Mouse (Mus musculus) T-helper 1 cell (primary cell): ENCODE results near the gene Cacna2d4.

Experiments
- in situ Hi-C: fragments of 300-600 bp; cut with MboI, MseI; formaldehyde crosslinking; loops from one replicate; pipeline ENCODE4 v1.15.1; 2025; ENCODE audit warnings: high pct_unique_total_duplicates

Cacna2d4 gene

DNA sequence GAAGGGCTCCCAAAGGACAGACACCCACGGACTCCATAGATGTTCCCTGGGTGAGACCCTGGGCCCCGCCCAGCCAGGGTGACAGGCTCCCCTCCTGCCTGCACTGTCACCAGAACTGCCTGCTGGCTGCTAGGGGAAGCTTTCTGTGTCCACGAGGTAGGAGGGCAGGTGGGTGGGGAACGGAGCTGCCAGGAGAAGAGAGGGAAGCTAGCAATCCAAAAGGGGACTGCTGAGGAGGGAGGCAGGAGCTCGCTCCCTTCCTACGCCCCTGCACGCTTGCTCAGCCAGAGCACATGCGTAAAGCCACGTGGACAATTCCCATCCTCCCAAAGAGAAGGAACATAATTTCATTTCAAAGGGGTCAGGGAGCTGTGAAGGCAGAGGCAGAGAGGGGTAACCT is 73.8 kb downstream of the Cacna2d4 start:
- in situ Hi-C loops = no loop called here

DNA sequence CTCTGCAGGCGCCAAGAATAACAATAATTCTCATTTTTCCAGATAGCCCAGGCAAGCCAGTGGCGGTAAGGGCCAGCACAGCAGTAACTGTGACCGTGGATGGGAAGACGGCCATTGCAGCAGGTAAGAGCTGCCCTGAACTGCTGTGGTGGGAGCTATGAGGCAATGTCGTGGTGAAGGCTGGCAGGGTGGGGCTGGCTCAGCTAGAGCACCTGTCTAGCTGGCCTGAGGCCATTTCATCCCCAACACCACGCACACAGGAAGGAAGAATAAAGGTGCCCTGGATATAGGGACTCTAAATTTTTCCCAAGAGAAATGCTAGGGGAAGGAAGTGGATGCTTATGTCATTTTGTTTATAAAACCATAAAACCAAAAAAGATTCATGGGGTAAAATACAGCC is 76.1 kb downstream of the Cacna2d4 start:
- in situ Hi-C loops = no loop called here

DNA sequence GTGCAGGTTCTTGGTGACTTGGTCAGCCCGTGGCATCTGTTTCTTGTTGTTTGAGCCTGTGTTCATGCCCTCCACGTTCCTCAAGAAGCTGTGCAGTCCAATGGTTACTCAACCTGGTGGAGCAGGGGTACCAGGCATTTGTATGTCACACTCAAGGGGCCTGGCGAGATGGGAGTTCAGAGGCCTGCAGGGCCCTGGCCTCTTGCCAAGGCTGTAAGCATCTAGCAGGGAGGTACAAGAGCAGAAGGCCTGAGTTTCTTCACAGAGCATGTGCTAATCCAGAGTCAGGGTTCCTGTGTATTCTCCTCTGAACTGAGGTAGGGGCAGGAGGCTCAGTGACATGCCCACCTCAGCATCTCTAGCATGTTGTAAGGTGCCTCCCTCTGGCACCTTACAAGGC is 76.8 kb downstream of the Cacna2d4 start:
- in situ Hi-C loops = no loop called here

DNA sequence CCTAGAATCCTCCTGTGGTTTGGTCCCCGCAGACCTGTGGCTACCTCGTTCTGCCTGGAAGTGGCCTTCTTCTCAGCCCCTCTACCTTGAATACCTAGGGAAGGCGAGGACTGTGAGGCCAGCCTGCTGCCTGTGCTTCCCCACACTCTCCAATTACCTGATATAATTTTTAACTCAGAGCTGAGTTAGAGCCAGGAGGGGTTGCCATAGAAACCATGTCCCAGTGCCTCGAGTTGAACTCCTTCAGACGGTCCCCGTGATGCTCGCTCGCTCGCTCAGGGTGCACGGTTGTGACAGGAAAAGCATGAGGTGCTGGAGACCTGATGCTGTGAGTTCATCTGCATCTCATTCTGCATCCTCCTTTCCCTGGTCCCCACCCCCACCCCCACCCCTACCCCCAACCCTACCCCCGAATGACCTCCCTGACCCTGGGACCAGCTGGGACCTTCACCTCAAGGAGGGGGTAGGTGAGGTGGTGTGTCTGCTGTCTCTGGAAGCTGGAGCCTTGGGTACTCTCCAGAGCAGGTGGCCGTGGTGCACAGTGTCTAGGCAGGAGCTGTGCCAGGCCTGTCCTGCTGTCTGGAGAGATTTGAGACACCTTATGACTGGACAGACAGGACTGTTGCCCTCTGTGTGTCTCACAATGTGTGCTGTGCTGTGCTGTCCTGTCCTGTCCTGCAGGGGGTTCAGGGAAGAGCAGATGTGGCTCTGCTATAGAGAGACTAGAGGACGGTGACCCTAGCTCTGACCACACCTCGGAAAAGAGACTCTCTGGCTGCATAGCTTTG is 77.5 kb downstream of the Cacna2d4 start:
- in situ Hi-C loops = no loop called here

DNA sequence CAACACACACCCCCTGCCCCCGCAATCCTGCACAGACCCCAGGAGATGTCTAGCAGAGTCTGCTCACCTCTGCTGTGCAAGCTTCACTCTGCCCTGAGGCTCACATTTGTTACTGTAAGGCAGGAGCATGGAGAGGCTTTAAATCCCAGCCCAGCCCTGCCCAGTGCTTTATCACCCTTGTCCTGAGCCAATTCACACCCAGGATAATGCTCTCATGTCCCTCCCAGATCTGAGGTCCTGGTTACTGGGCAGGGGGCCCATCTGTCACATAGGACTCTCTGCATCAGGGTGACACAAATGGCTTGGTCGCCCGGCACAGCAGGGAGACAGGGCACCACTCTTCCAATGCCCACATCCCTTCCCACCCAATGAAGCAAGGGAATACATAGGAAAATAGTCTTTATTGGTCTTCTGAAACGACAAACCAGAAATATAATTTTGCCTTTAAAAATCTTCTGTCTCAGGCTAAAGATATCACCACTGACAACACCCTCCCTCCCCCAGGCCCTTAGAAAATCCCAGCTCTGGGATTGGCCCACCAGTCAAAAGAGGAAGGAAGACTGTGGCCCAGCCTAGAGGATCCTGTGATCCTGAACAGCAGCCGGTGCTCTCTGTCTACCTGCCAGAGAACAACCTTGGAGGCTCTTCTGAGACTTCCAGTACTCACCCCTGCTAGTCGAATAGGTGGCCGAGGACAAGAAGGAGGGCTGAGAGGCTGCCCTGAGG is 78.6 kb downstream of the Cacna2d4 start:
- in situ Hi-C loops = no loop called here

DNA sequence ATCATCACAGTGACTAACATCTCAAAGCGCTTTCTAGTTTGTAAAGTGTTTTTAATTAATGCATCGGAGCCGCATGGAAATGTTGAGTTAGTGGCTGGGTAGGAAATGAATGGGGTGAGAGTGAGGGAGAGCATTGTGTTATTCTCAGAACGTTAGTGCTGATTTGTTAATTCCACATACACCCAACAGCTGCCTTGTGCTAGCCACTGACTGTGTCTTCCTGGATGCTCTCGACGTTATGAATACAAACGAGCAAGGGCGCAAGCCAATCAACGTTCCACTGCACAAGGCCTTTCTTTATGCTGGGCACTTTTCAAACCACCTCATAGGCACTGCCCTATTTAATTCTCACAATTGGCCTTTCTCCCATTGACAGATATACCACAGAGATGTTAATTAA is 82.4 kb downstream of the Cacna2d4 start:
- in situ Hi-C loops = no loop called here

DNA sequence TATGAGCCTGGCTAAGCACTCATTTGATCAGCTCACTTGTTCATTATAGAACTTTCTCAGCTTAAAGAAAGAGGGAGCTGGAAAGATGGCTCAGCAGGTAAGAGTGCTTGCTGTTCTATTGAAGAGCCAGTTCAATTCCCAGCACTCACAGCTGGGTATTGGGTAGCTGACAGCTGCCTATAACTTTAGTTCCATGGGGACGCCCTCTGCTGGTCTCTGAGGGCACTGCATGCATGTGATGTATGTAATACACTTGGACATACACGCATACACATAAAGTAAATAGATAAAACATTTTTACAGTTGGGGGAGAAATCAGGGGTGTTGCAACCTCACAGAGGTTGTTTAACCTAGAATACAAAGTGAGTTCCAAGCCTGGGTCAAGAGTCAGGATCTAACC is 83.0 kb downstream of the Cacna2d4 start:
- in situ Hi-C loops = no loop called here

DNA sequence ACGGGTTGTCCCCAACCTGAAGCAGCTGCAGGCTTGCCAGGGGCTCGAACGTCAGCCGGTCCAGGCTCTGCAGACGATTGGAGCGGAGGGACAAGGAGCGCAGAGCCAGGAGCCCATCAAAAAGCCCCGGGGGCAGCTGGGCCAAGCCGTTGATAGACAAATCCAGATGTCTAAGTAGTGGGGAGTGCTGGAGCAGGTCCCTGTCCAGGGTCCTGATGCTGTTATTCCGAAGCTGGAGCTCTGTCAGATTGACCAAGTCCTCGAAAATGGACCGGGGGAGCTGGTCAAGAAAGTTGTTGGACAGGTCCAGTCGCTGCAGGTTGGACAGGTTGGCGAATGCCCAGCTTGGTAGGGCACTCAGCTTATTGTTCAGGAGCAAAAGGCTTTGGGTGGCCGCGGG is 84.2 kb downstream of the Cacna2d4 start:
- in situ Hi-C loops = no loop called here

DNA sequence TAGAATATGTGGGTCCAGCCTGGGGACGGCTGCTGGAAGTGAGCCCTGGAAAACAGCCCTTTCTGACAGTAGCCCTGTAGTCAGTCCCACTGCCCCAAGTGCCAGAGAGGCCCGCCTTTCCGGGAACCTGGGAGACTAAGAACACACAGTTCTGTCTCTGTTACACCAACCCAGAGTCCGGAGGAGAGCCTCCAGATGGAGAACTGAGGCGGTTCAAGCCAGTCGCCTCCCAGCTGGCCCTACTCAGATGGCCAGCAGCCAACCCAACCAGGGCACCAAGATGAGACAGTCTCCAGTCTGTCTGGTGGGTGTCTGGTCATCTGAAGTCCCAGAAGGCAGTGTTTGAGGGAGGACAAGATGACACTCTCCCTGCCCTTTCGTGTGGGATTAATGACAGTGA is 85.4 kb downstream of the Cacna2d4 start:
- in situ Hi-C loops = no loop called here

DNA sequence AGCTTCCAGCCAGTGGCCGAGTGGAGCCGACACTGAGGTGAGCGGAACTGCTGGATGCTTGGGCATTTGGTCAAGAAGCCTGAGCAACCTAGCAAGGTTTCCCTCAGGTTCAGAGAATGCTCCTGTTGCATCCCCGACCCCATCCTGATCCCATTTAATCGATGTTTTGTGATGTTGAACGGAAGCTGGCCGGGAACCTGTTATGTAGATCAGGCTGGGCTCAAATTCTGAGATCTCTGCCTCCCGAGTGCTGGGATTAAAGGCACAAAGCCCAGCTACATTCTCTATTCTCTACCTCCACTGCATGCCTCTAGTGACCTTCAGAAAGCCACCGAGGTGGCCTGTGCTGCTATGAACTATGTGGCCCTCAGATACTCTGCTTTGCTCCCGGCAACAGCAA is 88.5 kb downstream of the Cacna2d4 start:
- in situ Hi-C loops = no loop called here

DNA sequence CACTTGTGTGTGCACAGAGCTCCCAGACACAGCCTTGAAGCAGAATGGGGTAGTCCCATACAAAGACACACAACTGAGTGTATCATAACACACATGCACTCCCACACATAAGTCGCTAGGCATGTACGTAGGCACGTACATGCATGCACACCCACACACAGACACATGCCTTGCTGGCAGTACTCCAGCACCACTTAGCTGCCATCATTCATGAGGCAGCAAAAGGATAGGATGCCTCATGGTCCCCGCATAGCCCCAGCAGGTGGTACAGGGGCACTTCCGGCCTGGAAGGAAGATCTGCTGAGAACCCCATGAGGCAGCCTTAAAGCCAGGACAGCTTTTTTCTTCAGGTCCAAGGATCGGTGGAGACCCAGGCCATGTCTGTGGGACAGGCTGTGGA is 89.7 kb downstream of the Cacna2d4 start:
- in situ Hi-C loops = no loop called here

DNA sequence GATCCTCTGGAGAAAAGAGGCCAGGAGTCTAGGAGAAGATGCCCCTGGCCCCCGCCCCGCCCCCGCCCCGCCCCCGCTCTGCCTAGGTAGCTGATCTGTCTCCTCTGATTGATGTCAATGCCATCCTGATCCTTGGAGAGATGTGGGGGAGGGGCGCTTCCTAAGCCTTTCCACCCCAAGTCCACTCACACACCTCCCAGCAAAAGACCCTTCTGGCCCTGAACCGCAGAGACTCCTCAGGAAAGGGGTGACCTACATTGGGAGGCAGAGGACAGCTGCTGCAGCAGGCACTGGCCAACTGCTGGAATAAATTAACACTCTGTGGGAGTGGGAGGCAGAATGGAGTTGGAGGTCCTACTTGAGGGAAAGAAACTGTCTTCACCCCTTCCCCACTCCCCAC is 90.2 kb downstream of the Cacna2d4 start:
- in situ Hi-C loops = no loop called here

DNA sequence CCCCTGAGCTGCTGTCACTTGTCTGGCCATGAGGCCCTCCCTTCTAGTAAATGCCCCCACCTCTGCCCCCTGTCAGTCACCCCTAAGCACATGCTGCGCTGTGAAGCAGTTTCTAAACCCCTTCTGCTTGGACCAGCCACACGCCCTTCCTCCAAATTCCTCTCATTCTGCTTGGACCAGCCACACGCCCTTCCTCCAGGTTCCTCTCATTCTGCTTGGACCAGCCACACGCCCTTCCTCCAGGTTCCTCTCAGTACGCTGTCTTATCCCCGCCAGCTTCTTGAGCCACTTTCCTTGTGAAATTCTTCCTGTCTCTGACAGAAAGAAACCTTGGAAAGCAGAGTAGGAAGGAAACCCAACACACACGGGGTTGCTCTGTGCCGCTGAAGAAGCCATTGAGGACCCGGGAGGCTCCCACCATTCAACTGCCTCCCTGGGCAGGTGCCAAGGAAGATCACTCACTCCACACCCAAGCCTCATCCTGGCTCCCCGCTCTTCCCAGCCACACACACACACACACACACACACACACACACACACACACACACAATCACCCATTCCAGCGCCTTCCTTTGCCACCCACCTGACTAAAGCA is 92.3 kb downstream of the Cacna2d4 start:
- in situ Hi-C loops = no loop called here

DNA sequence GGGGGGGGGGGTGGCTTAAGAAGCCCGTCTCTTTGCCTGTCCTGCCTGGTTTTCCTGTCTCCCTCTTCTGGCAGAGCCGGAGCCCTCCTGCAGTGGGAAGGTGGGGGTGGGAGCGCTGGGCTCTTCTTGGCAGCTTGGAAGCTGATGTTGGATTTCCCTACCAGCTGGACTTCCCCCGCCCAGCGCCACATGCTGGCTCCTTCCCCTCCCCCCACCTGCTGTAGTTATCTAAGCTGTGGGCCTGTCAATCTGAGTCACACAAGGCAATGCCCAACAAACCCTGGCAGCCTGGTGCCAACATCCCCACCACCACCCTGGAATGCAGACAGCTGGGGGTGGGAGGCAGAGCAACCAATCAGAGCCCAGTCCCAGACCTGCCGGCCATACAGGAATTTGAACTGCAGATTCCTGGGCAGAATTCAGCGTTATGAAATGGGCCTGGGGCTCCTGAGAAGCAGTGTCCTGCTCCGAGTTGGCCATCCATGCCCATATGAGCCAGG is 92.9 kb downstream of the Cacna2d4 start:
- in situ Hi-C loops = no loop called here

DNA sequence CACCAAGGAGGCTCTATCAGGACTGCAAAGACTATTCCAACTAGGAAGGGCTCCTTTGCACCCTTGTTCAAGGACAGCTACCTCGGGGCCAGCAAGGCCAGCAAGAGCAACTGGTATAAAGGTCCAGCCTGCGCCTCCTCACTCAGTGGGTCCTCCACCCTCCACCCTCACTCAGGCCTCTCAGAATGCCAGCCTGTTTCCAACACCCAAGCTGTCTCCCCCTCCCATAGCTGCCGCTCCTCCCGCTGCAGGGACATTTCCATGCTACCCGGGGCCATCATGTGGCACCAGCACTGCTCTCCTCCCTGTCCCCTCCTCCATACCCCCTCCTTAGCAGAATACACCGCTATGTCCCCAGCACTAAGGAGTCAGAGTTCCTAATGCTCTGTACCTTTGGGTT is 93.6 kb downstream of the Cacna2d4 start:
- in situ Hi-C loops = no loop called here

DNA sequence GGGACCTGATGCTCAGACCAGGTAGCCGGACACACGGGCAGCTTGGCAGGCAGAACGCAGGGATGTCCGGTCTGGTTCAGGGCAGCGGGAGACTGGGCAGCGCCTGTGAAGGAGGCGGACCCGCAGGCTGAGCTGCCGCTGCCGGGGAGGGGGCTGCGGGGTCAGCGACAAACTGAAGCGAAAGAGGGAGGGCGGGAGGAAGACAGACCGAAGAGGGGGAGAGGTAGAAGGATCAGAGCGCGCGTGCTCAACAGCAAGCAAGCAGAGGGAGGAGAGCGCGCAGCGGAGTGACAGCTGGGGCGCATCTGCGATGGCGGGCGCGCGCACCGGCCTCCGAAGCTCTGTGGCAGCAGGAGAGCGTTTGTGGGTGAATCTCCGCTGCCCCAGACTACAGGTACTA is 94.2 kb downstream of the Cacna2d4 start, which contains the start of gene Lrtm2:
TSS of gene Lrtm2 (minus strand) at position 261 of the 400 bp plus-strand sequence.
- in situ Hi-C loops = no loop called here

DNA sequence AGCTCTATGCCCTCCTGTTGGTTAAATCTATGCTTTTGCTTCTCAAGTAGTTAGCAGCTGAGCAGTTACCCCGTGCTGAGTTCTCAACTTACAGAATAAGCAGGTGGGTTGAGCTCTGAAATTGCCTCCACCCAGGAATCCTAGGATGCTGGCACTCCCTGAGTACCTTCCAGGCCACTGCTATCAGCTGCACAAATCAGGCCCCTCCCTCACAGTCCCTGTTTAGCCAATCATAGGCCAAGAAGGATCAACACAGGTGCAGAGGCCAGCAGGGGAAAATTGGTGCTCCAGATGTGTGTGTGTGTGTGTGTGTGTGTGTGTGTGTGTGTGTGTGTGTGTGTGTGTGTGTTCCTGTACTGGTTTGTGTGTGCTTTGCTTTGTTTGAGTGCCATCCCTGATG is 95.8 kb downstream of the Cacna2d4 start:
- in situ Hi-C loops = no loop called here

DNA sequence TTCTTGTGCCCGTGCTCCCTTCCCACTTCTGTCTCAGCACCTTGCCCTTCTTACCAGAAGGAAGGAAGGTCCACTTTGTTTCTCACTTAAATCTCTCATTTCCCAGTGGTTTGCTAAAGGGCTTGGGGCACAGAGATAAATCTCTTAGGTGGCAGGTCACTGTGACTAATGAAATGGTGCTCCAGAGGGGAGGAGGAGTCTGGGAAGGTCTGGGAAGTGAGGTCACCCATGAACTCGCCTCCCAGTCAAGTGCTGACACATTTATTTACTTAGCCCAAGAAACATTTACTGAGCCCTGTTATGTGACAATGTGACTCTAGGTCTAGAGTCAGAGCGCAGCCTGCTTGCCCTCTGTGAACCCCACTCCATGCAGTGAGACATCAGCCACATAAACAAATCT is 96.9 kb downstream of the Cacna2d4 start:
- in situ Hi-C loops = no loop called here

DNA sequence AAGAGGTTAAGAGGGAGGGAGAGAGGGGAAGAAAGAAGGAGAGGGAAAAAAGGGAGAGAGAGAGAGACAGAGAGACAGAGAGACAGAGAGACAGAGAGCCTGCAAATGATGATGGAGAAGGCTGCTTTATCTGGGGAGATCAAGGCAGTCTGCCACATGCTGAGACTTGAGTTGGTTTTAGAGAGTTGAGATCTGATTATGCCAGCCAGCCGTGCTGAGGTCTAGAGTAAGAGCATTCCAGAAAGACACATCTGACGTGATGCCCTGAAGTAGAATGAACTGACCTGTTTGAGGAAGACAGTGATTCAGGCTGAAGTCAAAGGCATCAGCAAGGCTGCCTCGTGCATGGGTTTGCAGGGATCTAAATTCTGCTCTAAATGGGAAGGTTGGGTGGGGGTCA is 97.5 kb downstream of the Cacna2d4 start:
- in situ Hi-C loops = no loop called here

DNA sequence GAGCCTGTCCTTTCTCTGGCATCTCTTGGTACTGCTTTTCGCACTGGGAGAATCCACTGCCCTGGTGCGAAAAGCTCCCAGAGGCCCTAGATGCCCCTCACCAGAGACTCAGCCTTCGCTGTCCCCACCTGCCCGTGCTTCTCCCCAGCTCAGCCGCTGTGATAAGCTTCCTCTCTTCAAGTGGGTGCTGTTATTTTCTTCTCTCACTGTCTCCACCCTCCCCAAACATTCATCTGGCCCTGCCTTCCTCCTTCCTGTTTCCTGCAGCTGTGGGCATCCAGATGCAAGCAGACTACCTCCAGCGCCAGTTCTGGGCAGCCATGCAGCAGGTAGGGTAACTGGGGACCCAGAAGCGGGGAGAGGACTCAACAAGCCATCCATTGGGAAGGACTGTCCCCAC is 99.8 kb downstream of the Cacna2d4 start:
- in situ Hi-C loops = loop anchor here (5.0 kb wide), 2 partner anchors 91 to 114 kb away; no protein-coding TSS in a partner anchor

DNA sequence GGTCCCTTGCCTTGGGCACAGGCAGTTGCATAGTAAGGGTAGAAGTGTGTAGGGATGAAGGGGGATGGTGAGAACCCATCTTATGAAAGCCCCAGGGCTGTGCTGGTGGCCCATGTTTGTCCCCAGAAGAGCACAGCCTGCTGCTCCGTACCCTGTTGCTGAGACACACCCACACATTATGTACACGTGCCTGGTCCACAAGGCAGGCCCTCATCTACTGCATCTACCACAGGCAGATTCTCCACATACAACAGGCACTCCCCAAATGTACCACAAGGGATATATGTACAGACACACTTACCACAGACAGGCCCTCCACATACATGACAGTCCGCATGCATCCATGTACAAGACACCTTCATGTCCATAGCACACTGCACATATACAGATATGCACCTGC is 101.0 kb downstream of the Cacna2d4 start:
- in situ Hi-C loops = loop anchor here (5.0 kb wide), 2 partner anchors 90 to 115 kb away; no protein-coding TSS in a partner anchor

DNA sequence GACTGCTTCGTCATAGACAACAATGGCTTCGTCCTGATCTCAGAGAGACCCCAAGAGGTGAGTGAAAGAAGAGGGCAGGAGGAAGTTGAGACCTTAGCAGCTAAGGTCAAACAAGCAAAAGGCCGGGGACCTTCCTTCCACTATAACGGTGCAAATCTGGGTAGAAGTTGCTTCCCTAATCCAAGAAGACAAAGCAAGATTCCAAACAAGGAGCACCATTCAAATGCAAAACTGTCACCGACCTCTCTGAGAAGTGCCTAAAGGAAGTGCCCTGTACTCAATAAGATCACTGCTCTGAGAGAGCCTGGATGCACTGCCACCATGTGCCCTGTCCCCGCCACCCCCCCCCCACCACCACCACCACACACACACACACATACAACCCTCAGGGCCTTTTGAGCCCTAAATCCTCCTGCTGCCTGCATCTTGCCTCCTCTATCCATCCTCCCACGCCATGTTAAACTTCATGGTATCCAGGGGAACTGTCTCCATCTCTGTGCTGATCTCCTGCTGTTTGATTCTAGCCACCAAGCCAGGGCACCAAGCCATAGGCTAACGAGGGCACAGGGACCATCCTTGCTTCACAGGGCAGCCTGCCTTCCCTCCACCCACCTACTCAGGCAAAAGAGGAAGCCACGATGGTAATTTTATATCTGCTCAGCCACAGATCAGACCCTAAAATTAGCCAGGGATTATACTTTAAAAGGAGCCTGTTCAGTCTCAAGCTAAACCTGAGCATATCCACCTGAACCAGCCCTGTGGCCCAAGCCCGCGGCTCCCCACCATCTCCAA is 102.0 kb downstream of the Cacna2d4 start:
- in situ Hi-C loops = loop anchor here (5.0 kb wide), 2 partner anchors 89 to 116 kb away; no protein-coding TSS in a partner anchor
